Mouse (Mus musculus): ENCODE data around the gene Pde4d.
A peak's percentile ranks its signal among the peaks of the same experiment; 100 is the strongest.

Gene Pde4d

DNA sequence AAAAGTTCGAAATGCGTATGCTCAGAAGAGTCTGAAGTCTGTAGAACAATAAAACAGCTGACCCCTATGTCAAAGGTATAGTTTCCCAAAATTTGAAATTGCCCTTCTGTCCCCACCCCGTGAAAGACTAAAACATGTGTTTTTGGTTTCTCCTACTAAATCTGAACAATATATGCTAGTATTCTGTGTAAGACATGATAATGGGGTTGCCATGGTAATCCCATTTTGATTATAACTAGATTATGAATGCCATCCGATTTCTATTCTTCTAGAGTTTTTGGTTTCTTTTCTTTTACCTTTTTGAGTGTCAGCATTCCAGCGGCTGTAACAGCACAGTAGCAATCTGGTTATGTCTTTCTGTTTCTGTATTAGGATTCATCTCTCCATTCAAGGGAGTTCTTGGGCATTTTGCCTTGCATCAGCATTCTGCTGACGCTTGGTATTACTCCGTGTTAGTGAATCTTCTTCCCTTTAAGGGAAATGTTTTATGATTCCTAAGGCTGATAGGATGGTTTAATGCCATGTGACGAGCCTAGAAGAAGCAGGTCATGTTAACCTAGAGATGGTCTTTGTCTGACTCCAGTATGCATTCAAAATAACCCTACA is 1142.5 kb downstream of the Pde4d start:
- no peak for DNase-seq

DNA sequence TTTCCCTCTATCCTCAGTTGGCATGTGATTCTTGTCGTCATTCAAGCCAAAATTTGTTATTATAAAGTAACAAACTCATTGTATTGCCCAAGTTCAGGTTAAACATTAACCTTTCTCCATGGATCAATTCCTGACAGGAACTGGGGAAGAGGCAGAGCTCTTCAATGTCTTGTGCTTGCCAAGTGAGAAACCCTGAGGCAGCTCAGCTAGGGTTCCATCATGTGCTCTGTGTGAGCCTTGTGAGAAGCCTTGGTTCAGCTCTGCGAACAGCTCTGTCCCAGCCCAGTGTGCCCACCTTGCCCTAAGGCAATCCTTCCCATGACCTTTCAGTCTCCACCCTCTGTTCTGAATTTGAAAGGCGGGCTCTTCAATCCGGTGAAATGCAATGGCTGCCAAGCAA is 1150.0 kb downstream of the Pde4d start:
- no peak for DNase-seq

DNA sequence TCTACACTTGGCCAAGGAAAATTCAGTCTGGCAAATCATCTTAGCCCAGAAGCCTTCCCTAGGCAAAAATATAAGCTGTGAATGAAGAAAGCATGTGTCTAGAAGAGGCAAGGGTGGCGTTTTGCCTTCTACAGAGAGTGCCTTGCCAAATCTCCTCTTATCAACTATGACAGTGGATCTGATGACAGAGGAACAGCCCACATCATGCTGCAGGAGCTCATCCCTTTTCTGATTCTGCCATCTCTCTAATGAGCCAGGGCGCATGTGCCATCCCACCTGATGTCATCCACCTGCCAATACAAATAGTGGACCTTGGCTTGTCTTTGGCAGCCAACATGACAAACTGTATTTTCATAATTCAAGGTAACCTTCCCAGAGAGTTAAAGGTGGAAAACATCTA is 1154.3 kb downstream of the Pde4d start:
- no peak for DNase-seq

DNA sequence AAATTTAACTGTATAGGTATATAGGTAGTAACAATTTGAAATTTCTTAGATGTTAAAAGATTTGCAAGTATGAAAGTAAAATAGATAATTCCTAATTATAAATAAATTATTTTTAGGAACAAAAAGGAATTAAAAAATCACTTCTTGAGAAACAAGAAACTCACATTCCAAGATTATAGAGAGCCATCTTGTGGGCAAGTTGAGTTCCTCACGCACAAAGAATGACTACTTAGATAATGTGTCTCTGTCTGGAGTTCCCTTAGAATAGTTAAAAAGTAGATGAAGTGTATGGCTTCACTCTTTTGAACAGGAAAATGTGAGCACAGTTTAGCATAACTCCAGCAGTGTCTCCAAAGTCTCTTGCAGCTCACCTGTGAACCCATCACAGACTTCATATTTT is 1155.4 kb downstream of the Pde4d start:
- DNase-seq = no peak

GRCm38 (mm10) chr13:109609106-109609804 is 1159.5 kb downstream of the Pde4d start:
- no peak for DNase-seq

DNA sequence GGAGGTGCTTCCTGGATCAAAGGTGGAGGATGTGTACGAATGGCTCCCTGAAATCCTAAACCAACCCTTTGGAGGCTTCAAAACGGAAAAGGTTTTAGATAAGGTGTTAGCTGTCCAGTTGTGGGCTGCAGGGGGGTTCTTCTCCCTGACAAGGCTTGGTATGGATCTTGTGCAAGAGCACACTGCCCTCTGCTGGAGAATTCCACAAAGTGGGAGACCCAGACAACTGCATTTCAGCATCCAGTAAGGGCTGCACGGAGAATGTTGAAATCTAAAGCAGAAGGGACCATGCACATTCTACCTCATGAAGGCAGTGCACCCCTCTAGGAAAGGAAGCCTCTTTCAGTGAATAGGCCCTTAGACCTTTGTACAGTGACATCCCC is 1160.0 kb downstream of the Pde4d start:
- peak; percentile 73 for DNase-seq

- DNase-seq = no peak
Measured at GRCm38 (mm10) chr13:109610772-109611171, 1161.0 kb downstream of the Pde4d start.

DNA sequence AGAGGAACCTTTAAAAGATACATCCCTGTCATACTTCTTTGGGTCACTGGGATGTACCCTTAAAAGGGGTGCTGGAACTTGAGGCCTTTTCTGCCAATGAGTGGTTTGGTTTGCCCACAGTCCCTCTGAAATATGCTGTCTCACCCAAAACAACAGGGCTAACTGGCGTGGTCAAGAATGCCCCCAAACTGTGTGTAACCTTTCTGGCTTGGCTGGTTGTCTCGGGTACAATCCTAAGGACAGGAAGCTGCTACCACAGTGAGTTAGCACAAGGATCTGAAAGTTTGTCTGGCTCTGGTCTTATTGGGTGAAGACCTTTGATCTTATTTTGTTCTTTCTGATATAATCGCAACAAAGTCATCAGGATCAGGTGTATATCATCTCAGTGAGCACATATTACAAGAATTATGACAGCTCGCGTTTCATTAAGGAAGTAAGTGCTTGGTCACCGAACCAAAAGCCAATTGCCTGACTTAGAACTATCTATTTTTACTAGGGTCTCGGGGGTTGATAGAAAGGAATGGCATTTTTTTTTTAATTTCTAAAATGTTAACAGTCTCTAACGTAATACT is 1165.6 kb downstream of the Pde4d start:
- no peak for DNase-seq

DNA sequence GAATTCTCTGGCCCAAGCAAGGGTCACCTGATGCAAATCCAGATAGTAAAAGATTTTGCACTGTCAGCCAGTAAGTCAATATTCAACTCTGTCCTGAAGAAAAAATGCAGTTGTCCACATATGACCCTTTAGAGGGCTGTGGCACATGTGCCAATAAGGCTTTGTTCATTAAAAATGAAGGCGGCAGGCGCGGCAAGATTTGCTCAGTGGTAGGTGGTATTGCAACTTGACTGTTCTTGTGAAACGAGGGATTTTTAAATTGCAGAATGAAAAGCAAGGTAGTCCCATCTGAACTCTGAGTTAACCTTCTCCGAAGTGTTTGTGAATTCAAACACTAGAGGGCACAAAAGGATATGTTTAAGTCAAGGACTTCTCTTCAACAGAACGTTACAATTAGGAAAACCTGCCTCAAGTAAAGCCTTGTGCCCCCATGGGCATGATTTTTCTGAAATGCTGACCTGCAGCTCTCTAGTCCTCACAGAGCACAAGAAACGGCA is 1166.1 kb downstream of the Pde4d start:
- peak; percentile 19 for DNase-seq

- no peak for DNase-seq
Measured at GRCm38 (mm10) chr13:109619158-109619657, 1169.5 kb downstream of the Pde4d start.

- no peak for DNase-seq
Measured at GRCm38 (mm10) chr13:109622207-109622606, 1172.5 kb downstream of the Pde4d start.

- DNase-seq = no peak
Measured at GRCm38 (mm10) chr13:109623201-109623600, 1173.5 kb downstream of the Pde4d start.

DNA sequence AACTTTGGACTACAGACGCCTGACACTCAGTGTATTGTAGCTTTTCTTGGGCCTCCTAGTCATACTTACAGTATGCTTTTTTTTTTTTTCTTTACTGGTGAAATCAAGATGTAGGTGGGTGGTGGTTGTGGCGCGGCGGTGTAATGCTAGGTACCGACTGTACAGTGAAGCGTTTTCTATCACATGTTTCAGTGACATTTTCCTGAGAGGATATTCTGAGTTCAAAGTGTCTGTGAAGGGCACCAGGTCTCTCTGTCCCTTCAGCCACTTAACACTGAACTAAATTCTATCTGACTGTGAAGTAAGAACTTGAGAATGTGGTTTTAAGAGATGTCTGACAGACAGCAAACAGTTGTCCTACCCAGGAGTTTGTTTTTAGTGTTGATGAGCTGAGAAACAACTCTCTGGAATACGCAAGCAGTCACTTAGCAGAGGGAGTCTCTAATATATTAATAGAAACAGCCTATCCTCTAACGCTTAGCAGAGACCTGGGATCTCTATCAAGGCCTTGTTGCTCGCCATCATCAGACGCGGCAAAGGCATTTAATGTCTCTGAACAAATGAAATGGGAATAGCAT is 1175.1 kb downstream of the Pde4d start:
- no peak for DNase-seq

DNA sequence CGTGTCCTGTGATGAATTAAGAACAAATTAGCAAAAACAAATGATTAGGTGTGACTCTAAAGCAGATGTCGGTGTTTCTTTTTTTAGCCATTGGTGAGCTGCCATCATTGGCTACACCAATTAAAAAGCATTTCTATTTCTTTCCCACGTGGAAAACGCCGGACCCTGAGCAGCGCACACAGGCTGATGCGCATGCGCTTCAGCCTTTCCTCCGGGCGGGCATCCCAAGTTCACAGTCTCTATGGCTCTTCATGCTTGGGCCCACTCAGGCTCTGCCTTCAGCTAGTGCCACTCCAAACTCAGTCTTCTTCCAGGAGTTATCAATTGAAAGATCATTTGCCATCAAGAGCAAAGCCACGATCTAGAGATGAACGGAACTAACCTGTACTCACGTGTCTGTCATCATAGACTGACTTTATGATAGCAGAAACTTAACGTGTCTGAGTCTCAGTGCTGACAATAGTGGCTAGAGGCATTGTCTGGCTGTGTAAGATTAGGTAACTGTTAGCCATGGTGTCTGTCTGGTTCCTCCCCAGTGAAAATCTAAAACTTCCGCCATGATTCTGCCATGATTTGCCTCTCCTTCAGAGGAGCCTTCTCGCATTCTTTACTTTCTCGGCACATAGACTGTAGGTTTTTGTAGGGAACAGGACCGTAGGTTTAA is 1175.8 kb downstream of the Pde4d start:
- no peak for DNase-seq

DNA sequence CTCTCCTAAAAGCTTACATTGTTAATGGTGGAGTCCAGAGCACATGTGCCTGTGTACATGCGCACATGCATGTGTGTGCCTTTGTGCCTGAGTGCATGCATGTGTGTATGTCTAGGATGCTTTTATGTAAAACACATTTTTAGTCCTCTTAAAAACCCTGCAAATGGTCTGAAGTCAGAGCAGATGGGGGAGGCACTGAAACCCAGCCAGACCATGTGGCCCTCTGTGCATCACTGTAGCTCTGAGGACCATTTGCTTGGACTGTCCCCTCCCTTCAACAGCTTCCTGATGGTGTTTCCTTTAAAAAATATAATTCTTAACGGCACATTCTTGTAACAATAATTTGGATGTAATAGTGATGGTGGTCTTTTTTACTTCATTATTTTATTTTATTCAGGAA is 1177.5 kb downstream of the Pde4d start:
- DNase-seq = no peak

GRCm38 (mm10) chr13:109628606-109629005 is 1178.9 kb downstream of the Pde4d start:
- no peak for DNase-seq

DNA sequence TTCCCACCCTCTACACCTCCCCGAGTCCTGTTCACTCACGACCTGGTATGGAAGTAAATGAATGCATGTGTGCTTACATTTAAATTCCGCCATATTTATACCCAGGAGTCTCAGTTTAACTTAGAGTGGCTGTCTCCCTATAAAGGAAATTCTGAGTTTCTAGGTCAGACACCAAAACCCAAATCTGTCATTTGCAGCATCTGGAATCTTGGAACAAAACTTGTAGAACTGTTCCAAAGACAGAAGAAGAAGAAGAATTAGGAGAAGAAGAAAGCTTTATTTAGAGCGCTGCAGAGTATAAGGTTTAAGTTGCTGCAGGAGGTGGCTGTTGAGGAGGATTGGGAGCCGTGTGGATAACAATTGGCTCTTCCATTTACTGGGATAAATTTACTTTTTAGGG is 1179.5 kb downstream of the Pde4d start:
- no peak for DNase-seq

DNA sequence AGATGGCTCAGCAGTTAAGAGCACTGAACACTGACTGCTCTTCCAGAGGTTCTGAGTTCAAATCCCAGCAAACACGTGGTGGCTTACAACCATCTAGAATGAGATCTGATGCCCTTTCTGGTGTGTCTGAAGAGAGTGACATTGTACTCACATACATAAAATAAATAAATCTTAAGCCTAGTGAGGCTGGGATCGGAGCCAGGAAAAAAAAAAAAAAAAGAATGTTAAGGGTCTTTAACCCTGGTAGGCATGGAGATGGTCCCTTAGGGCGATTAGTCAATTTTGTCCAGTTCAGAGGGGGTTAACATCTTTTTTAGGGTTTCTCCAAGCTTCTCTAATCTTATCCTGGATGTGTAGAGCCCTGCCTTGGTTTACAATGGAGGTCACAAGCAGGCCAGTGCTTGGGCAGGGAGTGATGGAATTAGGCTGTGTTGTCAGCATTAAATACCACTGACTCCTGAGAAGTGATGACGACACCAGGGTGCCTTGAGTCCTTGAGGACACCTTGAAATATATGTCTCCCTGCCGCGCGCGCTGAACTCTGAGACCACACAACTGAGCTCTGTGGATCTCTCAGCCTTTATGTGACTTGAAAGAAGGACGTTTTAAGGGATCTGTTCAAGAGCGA is 1181.8 kb downstream of the Pde4d start:
- peak; percentile 6 for DNase-seq

DNA sequence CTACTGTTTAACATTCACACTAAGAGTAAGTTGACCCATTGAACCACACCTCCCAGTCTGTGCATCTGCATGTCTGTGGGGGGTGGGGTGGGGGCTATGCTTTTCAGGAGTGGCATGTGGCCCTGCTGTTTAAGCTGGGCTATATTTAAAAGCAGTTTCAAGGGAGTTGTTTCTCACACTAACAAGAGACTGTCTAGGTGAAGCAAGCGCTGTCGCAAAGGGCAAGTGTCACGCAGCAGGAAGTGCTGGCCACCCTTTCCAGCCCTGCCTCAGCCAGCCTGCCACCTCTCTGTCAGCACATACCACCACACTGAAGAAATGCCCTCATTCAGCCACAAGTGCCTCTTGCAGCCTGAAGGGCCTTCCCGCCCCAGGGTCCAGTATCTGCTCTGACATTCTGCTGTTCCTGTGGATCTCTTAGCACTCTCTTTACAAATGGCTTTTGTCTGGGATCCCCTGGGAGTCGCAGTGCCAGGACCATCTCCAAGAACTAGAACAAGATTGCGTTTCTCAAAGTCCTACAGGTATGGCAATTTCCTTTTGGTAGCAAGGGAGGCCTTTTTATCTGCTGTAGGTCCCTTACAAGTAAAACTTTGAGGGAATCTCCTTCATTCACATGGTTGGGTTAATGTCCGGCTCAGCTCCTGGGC is 1182.8 kb downstream of the Pde4d start:
- DNase-seq = peak; percentile 41

GRCm38 (mm10) chr13:109633037-109633418 is 1183.3 kb downstream of the Pde4d start:
- peak; percentile 5 for DNase-seq

DNA sequence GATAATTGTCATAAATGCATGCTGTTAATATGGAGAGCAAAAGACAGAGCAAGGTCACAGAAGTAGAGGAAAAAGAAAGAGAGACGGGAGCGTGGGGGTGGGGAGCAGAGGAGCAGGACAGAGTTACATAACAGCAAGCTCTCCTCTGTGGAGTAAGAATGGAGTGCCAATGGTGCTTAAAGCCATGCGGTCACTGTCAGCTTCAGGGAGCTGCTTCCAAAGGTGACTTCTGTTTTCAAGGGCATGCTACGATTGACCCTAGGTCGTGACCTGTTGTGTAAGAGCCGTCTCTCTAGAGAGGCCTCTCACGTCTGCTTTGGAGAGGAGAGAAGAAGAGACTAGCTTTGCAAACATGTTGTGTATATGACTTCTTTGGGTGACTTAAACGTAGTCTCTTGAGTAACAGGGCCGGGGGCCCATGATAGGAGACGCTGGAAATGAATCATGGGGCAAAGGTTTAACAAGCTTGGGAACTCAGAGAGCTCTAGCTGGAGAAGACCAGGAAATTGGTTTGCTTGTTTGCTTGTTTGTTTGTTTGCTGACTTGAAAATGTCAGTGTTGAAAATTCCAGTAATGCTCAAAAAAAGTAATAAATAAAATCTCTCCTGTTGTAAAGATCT is 1186.3 kb downstream of the Pde4d start:
- no peak for DNase-seq

DNA sequence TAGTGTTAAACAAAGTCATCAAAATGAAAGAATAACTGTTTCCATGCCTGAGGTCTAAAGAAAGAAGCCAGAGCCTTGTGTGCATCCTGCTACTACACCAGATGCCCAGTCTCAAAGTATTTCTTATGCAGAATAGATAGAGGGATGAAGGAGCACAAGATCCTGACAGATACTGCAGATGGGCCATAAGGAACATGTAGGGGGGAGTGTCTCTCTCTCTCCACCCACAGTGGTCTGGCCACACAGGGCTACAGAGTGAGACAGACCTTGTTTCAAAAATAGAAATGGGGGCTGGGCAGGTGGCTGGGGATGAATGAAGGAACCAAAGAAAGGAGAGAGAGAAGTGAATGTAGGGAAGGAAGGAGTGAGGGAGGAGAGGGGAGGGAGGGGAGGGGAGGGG is 1188.5 kb downstream of the Pde4d start:
- no peak for DNase-seq
